Mouse (Mus musculus): ENCODE measurements at regions not wholly inside any gene's neighbourhood (a gene's known extent, or its start where the extent isn't known, plus 50 kb on each side); places are given as distances from the start of the nearest gene placed in this dataset.
"Not testable (repeated sequence)": the region's sequence is repeated elsewhere in the genome, so short reads cannot be mapped to it uniquely, and the experiment has no call there.

DNA sequence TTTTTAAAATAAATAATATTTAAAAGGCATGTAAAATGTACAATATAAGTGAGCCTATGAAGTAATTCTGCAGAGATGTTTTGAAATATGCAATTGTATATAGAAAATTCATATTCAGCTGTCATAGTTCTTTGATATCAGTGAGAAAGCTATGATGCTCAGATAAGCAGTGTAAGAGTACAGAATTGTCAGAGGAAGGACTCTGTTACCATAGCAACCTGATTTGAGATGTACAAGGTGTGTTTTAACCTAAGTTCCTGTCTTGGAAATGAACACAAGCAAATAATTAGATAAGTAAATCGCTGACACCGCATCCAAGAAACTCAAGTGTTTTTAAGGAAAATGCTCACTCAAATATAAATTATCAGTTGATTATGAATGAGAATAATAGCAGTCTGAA is 271.8 kb downstream of the Gabrg2 start:
- no peak for DNase-seq

DNA sequence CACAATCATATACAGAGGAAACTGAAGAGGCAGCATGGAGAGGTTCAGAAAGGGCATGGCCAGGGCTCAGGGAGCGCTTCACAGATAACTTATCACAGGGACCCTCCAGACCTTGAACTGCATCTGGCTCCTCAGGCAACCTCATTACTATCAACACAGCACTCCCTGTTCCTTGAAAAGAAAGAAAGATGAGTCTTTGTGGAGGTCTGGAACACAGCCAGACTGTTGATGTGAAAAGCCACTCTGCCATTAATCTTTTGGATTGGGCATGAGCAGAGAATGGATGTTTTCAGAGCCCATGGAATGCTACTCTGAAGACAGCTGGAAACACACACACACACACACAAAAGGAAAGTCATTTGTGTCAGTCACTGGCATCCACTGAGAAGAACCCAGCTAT is 284.0 kb downstream of the Gabrg2 start:
- no peak for DNase-seq

DNA sequence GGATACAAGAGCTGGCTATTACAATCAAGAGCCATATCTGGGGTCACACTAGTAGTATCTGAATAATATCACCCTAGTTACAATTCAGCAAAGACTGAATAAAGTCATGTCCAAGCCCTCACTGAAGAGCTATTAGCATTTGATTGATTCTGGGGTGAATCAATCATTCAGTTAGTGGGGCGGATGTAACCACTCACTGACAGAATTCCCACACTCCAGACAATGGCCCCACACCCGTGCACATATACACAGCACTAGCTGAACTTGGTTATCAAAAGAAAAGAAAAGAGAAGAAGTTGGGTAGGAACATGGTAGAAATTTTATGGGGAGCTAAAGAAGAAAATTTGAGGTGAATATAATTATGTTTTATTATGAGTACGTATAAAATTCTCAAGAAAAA is 310.0 kb downstream of the Gabrg2 start:
- DNase-seq = no peak

DNA sequence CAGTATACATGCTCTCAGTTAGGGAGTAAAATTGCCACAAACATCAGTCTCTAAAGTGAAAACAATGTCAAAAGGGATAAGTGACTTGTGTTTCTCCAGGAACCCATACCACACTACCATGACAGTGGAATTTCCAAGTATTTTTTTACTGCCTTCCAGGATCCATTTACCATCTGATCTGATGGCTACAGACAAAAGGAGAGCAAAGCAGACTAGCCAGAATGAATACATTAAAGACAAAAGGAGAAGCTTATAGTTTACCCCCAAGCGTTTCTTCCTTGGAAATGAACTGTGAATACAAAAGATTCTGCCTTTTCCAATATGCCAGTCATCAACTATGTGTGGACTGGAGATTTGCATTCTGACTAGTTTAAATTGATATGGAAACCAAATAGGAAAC is 317.7 kb downstream of the Gabrg2 start:
- no peak for DNase-seq

DNA sequence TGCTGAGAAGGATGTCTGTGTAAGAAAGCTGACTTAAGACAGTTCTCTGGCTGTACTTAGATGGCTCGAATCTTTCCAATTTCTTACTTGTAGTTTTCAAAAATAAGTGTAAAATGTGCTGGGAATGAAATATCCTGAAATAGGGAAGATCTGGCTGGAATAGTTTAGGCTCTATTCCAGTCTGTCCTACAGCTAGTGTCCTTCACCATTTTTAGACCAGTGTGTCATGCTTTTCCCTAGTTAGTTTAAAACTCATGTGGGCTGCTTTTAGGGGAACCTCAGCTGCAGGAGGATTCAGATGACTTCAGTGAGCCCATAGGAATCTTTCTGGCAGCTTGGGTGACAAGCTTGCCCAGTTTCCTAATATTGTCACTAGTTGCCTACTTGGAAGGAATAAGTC is 348.1 kb downstream of the Gabrg2 start:
- peak; percentile 30 for DNase-seq

DNA sequence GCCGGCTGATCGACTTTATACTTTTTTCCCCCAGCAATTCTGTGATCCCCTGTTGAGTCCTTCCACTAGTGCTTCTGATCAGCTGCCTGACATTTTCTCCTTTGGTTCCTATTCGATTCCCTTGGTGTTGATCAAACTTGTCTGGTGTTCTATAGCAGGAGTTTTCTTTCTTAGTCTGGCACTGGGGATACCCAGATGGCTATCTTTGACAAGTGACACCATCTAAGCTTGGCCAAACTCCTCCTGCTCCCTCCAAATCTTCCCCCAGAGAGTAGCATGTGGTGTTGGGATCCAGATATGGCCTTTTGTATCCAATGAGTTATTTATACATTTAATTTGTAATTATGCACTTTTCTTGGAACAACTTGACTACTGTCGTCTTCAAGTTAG is 355.2 kb downstream of the Gabrg2 start:
- no peak for DNase-seq

DNA sequence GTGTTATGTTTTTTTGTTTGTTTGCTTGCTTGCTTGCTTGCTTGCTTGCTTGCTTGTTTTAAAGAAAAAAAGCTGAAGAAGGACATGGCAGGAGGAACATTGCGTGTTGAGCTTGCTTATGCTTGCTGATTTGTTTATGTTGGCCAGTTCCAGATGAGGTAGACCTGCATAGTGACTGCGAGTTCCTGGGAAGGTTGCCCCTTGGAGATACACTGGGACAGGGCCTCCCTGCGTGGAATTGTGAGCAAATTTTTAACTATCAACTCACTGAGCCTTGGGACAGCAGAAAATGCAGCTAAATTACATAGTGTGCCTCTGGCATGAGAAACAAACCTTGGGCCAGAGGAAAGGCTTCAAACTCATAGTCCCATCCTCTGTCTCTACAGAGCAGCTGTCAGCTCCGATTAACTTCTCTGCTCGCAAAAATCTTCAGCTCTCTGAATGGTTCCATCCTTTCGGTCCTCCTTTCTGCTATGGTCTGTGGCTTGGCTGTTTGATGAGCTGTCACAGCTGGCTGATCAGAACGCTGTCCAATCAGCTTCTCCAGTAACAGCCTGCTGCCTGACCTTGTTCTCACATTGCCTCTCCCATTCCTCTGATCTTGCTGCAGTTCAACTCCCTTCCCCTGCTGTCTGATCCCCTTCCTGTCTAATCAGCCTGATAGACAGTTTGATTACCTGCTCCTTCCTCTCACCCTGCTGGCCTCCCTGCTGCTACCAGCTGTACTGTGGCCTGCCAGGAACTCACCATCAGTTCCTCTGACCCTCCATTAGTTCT is 355.7 kb downstream of the Gabrg2 start:
- no peak for DNase-seq

DNA sequence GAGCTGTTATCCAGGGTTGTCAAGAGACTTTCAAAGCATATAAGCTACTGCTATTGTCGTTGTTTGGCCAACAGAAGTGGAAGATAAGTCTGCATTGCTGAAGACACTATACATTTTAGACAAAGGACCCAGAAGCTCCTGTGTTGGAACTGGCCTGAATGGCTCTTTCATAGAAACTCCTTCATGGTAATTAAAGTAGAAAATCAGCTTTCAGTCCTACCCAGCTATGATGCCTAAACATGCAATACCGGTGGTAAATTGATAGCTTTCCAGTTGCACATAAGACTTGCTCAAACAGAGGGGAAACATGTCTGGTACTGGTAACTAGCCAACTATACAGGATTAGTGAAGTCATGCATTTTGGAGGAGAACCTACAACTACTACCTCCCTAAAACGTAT is 356.6 kb downstream of the Gabrg2 start:
- no peak for DNase-seq

DNA sequence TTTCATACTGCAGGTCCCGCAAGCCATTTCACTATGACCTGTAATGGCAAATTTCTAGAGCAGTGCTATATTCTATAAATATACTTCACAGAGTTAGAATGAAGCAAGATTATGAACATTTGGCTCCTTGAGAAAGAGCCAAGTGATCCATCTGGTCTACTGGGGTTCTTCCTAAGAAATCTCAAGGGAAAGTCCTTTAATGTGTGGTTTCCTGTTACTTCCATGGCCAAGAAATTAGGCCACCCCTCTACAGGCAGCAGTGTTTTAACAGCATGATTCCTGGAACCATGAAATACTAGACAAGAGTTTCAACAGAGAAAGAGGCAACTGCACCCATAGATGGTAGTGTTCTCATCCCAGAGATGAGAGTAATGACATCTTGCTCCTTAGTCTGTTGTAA is 401.7 kb downstream of the Gabrg2 start:
- peak; percentile 32 for DNase-seq

DNA sequence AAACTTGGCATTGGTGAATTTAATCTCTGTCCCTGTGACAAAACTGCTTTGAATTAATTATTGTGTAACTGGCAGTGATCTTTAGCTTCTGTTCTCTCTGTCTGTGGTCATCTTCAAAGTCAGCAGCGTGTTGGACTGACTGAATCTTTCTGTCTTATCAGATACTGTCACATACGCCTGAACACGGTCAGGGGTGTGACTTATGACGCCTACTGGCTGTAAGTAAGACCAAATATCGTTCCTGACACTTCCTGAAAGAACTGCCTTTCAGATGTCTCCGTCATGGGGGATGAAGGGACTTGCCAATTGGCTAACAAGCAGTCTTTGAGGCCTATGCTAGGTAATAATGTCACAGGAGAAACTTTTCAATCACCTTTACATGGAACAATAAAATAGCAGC is 402.2 kb downstream of the Gabrg2 start:
- no peak for DNase-seq

DNA sequence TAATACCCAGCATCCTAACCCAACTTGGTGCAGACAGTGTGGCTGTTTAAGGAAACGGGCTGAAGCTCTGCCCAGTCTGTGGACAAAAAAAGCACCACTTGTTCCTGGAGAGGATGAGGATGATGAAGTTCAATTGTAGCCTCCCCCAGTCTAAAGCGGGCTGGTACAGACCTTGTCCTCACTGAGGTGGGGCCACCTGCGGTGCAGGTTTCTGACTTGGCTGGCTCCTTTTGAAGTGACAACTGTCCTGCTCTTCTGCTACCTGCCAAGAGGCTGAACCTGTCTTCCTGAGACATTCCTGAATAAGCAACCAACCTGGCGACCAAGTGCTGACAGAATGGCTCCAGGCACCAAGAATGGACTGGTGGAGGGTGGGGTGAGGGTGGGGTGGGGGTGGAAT is 409.2 kb downstream of the Gabrg2 start:
- DNase-seq = not testable (repeated sequence)
